Mouse (Mus musculus) liver, postnatal 0 days (tissue): Measurements from ENCODE around the gene Kif24. TPM values are rescaled to one million over a fixed set of nuclear protein-coding genes. Genes with fewer than 3 reads are reported as not detected.

Experiments
- ATAC-seq: fragments of 200-750 bp; cut with Nextera tagmentation; 2 replicates; pipeline ENCODE4 v1.8.0; 2017; ENCODE audit warnings: mild to moderate bottlenecking, moderate library complexity
- DNase-seq: peaks from one replicate; pipeline ENCODE4 v3.0.0-alpha.2; 2016
- H3K27ac ChIP-seq: fragments of 300-500 bp; sonication (generic); 2 replicates; pipeline ENCODE4 v1.5.1; 2014; ENCODE audit warnings: antibody characterized with exemption, moderate library complexity, mild to moderate bottlenecking, low read depth
- H3K27me3 ChIP-seq: fragments of 300-500 bp; sonication (generic); 2 replicates; pipeline ENCODE4 v1.6.1; 2014; ENCODE audit warnings: low read length, control low read depth, mixed read lengths; ENCODE audit not compliant: insufficient read depth
- H3K36me3 ChIP-seq: fragments of 300-500 bp; sonication (generic); replicated peaks from 2 replicates; pipeline ENCODE4 v1.6.1; 2014; ENCODE audit warnings: mild to moderate bottlenecking, control low read depth, low read length, moderate library complexity, mixed read lengths; ENCODE audit not compliant: insufficient read depth
- H3K4me1 ChIP-seq: fragments of 300-500 bp; sonication (generic); 2 replicates; pipeline ENCODE4 v1.6.1; 2014; ENCODE audit warnings: antibody characterized with exemption, mild to moderate bottlenecking, control low read depth; ENCODE audit not compliant: insufficient read depth
- H3K4me2 ChIP-seq: fragments of 300-500 bp; sonication (generic); 2 replicates; pipeline ENCODE4 v1.6.1; 2014; ENCODE audit warnings: low read depth, mild to moderate bottlenecking, low read length, moderate library complexity, mixed read lengths
- H3K4me3 ChIP-seq: fragments of 300-500 bp; sonication (generic); 2 replicates; pipeline ENCODE4 v1.5.1; 2014; ENCODE audit warnings: low read depth, low read length
- H3K9ac ChIP-seq: fragments of 300-500 bp; sonication (generic); replicated peaks from 2 replicates; pipeline ENCODE4 v1.6.1; 2014; ENCODE audit warnings: mild to moderate bottlenecking, moderate library complexity
- H3K9me3 ChIP-seq: fragments of 300-500 bp; sonication (generic); 2 replicates; pipeline ENCODE4 v1.6.1; 2016; ENCODE audit warnings: mild to moderate bottlenecking, control low read depth, low read length, mixed read lengths
- CTCF ChIP-seq: sonication (generic); IDR thresholded peaks from 2 replicates; pipeline ENCODE4 v1.5.1; 2016; ENCODE audit warnings: antibody characterized with exemption, low read depth
- EP300 ChIP-seq: IDR thresholded peaks from 2 replicates; pipeline ENCODE4 v1.6.1; 2016; ENCODE audit warnings: antibody characterized with exemption, low read depth, mild to moderate bottlenecking
- WGBS: fragments of 180-500 bp; shearing (Covaris S2); extraction: QIAGEN DNeasy Blood & Tissue Kit; methylation state at CpG from one replicate; pipeline ENCODE4 v1.1.7; 2014; ENCODE audit not compliant: insufficient replicate concordance; 5-methylcytosine and 5-hydroxymethylcytosine counted together
- polyA plus RNA-seq: library from polyadenylated mRNA; unstranded; fragments of >200 nt; fragmentation: Nextera tagmentation; extraction: Ambion mirVana; gene quantifications from 2 replicates; pipeline ENCODE4 v1.2.1, GENCODE M21; 2015

The Kif24 gene
- polyA plus RNA-seq, 1 experiment from 2014 or later = 2.4 TPM

DNA sequence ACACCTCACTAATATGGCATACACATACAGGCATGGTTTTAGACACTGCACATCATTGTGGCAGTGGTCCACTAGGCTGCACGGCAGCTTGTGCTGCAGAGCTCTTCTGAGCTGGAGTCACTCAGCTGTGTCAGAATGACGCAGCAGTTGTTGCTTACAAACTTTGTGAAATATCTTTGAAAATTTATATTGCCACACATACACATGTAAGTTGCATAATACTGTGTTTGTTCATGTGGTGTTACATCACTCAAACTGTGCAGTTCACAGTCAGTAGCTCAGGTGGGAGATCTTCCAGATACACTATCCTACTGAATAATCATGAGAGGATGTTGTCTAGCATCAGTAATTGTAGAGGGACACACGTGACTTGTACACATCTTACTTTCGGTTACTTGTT lies 96.5 kb downstream of the Kif24 start:
- WGBS = 69% methylated on average over 4 of the region's 4 CpGs
- Histone ChIP-seq H3K36me3 (peaks cover 26% of the 10 kb centered on the region), H3K4me2 (0 out of 2 replicates have a peak overlapping the region, but pooled peaks have one; percentile 18), H3K4me3 (no peak overlapping the region), H3K9me3 (no peaks in the 10 kb centered on the region), H3K9ac (no peak overlapping the region), H3K27me3 (no peaks in the 10 kb centered on the region), H3K27ac (peak overlapping the region; percentile 31; the same call in 1 of the 2 replicates), H3K4me1 (peaks cover 9% of the 10 kb centered on the region)
- peak; percentile 85 for ATAC-seq
- peak; percentile 41 for DNase-seq
- TF ChIP-seq CTCF (no peak), EP300 (peak; percentile 78)

DNA sequence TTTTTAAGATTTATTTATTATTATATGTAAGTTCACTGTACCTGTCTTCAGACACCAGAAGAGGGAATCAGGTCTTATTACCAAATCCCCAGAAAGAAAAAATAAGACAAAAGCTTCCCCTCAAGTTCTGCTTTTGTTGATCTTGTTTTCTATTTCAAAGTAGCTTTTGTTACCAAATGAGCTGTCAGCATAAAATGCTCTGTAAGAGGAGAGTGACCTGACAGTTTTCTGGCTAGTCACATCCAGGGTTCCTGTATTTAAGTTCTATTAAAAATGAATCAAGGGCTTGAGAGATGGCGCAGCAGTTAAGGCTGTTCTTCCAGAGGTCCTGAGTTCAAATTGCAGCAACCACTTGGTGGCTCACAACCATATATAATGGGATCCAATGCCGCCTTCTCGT lies 103.6 kb downstream of the Kif24 start:
- Histone ChIP-seq H3K4me2 (no peak overlapping the region), H3K27me3 (no peaks in the 10 kb centered on the region), H3K36me3 (no peaks in the 10 kb centered on the region; the same call in 1 of the 2 replicates), H3K4me3 (no peak overlapping the region), H3K9ac (no peak overlapping the region), H3K4me1 (peaks cover 20% of the 10 kb centered on the region), H3K9me3 (no peaks in the 10 kb centered on the region), H3K27ac (no peak overlapping the region)
- no peak for ATAC-seq
- no peak for TF ChIP-seq EP300
- TF ChIP-seq CTCF = no peak
- 87% methylated on average over 3 of the region's 3 CpGs for WGBS
- DNase-seq = no peak

DNA sequence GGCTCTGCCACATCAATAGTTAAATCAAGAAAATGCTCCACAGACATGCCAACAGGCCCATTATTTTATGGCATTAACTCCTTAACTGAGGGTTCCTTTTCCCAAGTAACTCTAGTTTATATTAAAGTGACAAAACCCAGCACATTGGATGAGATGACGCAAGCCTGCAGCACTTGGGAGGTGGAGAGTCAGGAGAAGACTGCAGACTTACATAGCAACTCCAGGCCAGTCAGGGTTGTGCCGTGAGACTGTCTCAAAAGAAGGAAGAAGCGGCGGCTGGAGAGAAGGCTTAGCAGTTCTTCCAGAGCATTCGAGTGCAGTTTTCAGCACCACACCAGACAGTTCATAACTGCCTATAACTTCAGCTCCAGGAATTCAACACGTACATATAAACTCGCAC lies 105.3 kb downstream of the Kif24 start:
- no peak overlapping the region for H3K9ac ChIP-seq
- peaks cover 15% of the 10 kb centered on the region; the same call in 1 of the 2 replicates for H3K4me1 ChIP-seq
- TF ChIP-seq EP300 = no peak
- TF ChIP-seq CTCF = no peak
- H3K4me3 ChIP-seq = no peak overlapping the region
- H3K36me3 ChIP-seq = peaks cover 3% of the 10 kb centered on the region; the same call in 1 of the 2 replicates
- H3K27ac ChIP-seq = no peak overlapping the region
- ATAC-seq (no peak), DNase-seq (no peak)
- no peaks in the 10 kb centered on the region for H3K9me3 ChIP-seq
- WGBS = 77% methylated on average over 7 of the region's 7 CpGs
- no peaks in the 10 kb centered on the region for H3K27me3 ChIP-seq
- H3K4me2 ChIP-seq = no peak overlapping the region

DNA sequence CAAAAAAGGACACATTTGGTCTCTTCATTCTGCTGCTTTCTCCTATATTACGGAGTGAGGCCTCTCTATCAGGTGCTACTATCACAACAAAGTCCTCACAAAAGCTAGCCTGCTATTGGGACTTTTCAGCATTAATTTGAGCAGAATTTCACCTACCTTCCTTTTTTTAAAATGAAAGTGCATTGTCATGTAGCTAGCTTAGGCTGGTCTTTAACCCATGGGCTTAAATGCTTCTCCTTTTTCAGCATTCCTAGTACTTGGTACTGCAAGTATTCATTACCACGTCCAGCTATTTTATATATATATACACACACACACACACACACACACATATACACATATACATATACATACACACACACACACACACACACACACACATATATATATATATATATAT lies 106.0 kb downstream of the Kif24 start:
- Histone ChIP-seq H3K4me1 (peaks cover 15% of the 10 kb centered on the region), H3K4me3 (no peak overlapping the region), H3K27me3 (no peaks in the 10 kb centered on the region), H3K4me2 (no peak overlapping the region), H3K27ac (0 out of 2 replicates have a peak overlapping the region, but pooled peaks have one; percentile 30), H3K9ac (no peak overlapping the region), H3K9me3 (no peaks in the 10 kb centered on the region), H3K36me3 (peaks cover 3% of the 10 kb centered on the region; the same call in 1 of the 2 replicates)
- DNase-seq (no peak), ATAC-seq (no peak)
- TF ChIP-seq CTCF (no peak), EP300 (no peak)
- WGBS = 68% methylated on average over 2 of the region's 2 CpGs

DNA sequence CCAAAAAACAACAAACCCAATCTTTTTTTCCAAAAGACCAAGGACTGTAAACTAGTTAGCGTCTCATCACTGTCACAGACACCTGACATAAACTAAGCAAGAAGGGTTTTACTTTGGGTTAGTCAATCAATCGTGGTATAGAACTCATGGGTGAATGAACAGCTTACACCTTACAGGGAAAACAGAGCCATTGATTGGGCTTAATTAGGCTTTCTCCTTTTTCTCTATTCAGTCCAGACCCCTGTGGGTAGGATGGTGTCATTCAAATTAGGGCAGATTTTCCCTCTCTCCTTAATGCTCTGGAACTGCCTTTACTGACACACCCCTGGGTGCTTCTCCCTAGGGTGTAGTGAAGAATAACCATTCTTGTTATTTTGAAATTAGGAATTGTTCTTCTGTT lies 107.5 kb downstream of the Kif24 start:
- no peaks in the 10 kb centered on the region for H3K27me3 ChIP-seq
- no peak overlapping the region for H3K4me2 ChIP-seq
- no peaks in the 10 kb centered on the region for H3K9me3 ChIP-seq
- H3K27ac ChIP-seq = no peak overlapping the region
- ATAC-seq (no peak), DNase-seq (no peak)
- H3K36me3 ChIP-seq = peaks cover 3% of the 10 kb centered on the region; the same call in 1 of the 2 replicates
- no peak overlapping the region for H3K9ac ChIP-seq
- TF ChIP-seq CTCF = no peak
- no peak for TF ChIP-seq EP300
- no peak overlapping the region for H3K4me3 ChIP-seq
- H3K4me1 ChIP-seq = peaks cover 15% of the 10 kb centered on the region
- WGBS = 90% methylated on average over 2 of the region's 2 CpGs

DNA sequence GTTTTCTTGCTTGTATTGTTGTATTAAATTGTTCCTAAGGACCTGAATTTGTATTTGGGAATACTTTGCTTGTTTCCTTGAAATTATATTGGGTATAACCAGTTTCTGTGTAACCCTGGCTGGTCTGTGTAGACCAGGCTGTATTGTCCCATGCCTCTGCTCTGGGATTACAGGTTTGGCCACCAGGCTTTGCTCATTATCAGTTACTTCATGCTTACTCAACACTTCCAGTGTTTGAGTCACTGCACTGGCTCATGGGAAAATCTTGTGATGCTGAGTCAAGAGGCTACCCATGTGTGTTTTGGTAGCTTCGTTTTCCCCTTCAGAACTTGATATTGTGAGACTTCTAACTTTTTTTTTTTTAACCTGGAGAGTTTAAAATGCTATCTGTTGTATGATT lies 111.4 kb downstream of the Kif24 start:
- Histone ChIP-seq H3K4me1 (peaks cover 19% of the 10 kb centered on the region), H3K27ac (peak overlapping the region; percentile 26; the same call in 1 of the 2 replicates), H3K27me3 (no peaks in the 10 kb centered on the region), H3K4me3 (no peak overlapping the region), H3K9ac (no peak overlapping the region), H3K9me3 (no peaks in the 10 kb centered on the region), H3K4me2 (no peak overlapping the region), H3K36me3 (peaks cover 6% of the 10 kb centered on the region; the same call in 1 of the 2 replicates)
- peak; percentile 35 for ATAC-seq
- TF ChIP-seq EP300 = no peak
- peak; percentile 9; the same call in 1 of the 2 replicates for TF ChIP-seq CTCF
- WGBS = 70% methylated on average over 1 of the region's 1 CpGs
- DNase-seq = no peak
